Mouse (Mus musculus): ENCODE data around the gene Atad5.
A peak's percentile ranks its signal among the peaks of the same experiment; 100 is the strongest.
"Not testable (repeated sequence)": the region's sequence is repeated elsewhere in the genome, so short reads cannot be mapped to it uniquely, and the experiment has no call there.

Atad5 gene

DNA sequence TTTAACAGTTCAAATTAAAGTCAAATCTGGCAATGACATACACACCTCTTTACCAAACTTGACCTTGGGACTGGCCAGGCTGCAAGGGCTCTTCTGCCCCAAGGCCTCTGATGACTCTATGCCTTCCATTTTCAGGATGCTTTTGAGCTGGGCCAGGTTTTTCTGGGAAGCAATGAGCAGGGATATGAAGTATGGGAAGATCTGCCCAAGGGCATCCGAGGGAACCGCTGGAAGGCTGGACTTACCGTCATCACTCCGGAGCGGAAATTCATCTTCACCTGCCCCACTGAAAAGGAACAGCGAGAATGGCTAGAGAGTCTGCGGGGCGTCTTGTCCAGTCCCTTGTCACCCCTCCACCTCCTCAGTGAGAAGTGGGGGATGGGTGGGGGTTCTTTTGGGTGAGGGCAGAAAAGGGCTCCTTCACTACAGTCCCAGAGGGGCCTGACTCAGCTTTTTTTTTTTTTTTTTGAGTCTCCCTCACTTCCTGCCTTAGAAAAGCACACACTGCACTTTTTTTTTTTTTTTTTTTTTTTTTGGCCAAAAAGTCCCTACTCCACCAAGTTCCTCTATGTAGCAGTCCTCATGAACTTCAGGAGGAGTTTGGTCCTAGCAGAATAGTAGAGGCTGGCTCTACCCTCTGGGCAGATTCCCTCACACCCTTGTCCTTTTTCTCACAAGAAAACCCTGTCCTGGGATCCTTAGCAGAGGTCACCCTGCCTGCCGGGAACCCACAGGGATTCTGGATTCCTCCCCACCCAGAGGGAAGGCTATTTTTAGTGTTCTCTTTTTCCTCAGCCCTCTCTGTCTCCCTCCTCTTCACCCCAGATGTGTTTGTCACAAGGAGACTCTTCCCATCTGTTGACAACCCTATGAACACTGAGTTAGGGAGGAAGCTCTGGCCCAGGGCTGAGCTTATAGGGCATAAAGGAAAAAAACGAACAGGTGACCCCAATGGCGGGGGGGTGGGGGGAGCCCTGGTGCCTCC lies 88.0 kb downstream of the Atad5 start:
- no peak for DNase-seq (ENCODE audit: extremely low read depth, low read depth, low spot score)

DNA sequence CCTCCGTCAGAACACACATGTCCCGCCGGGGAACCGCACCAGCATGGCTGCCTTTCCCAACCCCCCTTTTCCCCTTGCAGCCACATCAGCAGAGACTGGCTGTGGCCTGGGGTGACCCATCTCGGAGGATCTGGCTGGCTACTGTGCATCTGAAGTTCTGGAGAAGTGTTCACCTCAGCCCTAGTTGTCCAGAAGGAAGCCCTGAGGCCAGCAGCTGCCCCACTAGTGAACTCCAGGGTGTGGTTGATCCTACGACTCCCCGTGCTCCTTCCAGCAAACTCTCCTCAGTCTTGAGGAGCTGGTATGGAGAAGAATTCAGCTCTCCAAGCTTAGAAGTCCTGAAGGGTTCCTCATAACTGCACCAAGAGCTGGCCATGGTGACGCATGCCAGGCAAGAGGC lies 89.1 kb downstream of the Atad5 start:
- no peak for DNase-seq (ENCODE audit: extremely low read depth, low read depth, low spot score)

DNA sequence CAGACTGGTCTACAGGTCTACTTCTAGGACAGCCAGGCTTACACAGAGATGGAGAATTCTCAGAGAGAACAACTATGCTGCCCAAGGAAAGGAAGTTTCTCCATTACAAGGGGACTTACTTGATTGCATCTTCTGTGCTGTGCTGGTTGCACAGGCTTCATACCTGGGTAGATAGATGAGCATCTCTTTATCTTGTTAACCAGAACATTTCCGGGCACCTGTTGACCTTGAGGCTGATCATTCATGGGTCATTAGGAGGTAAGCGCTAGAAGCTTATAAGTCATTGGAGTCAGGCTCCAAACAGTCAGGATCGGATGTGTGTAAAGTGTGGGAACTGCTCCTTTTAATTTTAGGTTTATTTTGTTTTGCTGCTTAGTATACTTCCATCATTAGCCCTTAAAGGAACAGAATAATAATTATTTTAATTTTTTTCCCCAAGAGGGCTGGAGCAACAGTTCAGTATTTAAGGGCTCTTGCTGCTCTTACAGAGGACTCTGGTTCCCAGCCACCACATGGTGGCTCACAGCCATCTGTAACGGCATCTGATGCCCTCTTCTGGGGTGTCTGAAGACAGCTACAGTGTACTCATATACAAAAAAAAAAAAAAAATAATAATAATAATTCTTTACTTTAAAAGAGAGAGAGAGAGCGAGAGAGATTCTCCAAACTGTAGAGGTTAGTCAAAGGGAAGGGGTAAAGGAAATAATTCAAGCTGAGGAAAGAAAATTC lies 92.0 kb downstream of the Atad5 start:
- no peak for DNase-seq (ENCODE audit: extremely low read depth, low read depth, low spot score)

DNA sequence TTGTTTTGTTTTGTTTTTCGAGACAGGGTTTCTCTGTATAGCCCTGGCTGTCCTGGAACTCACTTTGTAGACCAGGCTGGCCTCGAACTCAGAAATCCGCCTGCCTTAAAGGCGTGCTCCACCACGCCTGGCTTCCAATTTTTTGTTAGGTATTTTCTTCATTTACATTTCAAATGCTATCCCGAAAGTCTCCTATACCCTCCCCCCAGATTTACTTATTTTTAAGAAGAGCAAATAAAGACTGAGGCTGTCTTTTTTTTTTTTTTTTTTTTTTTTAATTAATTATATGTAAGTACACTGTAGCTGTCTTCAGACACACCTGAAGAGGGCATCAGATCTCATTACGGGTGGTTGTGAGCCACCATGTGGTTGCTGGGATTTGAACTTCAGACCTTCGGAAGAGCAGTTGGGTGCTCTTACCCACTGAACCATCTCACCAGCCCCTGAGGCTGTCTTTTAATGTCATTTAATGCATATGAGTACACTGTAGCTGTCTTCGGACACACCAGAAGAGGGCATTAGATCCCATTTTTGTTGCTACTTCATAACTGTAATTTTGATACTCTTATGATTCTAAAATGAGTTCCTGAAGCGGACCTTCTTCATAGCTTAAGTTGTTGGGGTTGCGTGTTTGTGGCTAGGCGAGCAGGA lies 94.0 kb downstream of the Atad5 start:
- not testable (repeated sequence) for DNase-seq (ENCODE audit: extremely low read depth, low read depth, low spot score)

DNA sequence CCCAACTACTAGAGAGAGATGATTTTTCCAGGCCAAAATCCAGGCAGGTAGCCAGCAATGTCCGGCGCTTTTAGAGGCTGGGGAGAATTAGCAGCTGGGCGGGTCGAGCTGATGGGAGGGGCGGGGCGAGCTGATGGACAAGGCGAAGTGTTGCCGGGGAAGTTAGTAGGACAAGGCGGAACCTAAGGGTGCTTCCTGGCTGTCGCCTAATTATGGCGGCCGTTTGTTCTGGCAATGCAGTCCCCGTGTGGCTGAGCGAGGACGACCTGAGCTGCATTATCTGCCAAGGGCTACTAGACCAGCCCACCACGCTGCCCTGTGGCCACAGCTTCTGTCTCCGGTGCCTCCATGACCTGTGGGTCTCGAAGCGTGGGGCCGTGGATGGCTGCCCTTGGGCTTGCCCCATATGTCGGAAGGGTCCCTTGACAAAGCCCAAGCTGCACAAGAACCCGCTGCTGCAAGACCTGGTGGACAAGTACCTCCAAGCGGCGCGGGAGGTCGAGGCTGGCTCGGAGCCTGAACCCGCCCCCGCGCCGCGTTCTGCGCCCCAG lies 94.6 kb downstream of the Atad5 start, which contains the start of gene Rnf135:
Gene Rnf135, plus strand, starts transcription at position 147 of the 551 bp plus-strand sequence.
- peak; percentile 52 for DNase-seq (ENCODE audit: extremely low read depth, low read depth, low spot score)

DNA sequence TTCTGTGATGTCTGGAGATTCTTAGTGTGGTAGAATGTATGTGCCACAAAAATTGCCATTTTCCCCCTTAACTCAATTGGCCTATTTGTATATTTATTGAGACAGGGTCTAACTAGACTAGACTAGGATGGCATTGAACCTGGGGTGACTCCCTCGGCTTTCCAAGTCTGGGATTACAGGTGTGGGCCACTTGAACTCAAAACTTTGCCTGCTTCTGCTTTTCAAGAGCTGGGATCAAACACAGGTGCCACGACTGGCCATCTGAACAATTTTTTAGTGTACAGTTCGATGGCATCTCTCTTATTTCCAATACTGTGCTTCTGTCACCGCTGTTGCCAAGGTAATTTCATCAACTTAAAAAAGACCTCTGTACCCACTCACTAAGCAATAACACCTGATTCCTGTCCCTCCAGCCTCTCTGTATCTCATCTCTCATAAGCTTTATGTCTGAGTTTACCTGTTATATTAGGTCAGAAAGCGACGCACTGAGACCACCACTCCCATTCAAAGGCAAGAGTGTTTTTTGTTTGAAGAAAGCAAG lies 95.4 kb downstream of the Atad5 start:
- DNase-seq (ENCODE audit: extremely low read depth, low read depth, low spot score), result no peak
